Mouse (Mus musculus) cerebellum, postnatal 25 days (tissue): Measurements from ENCODE around the gene Slc44a4.
A peak's percentile ranks its signal among the peaks of the same experiment; 100 is the strongest.

Experiments used
- DNase-seq, 2 experiments: peaks; one replicate each; pipeline ENCODE4 v3.0.0; 2021; ENCODE audit warnings: mixed read lengths in 2 of 2

The Slc44a4 gene

DNA sequence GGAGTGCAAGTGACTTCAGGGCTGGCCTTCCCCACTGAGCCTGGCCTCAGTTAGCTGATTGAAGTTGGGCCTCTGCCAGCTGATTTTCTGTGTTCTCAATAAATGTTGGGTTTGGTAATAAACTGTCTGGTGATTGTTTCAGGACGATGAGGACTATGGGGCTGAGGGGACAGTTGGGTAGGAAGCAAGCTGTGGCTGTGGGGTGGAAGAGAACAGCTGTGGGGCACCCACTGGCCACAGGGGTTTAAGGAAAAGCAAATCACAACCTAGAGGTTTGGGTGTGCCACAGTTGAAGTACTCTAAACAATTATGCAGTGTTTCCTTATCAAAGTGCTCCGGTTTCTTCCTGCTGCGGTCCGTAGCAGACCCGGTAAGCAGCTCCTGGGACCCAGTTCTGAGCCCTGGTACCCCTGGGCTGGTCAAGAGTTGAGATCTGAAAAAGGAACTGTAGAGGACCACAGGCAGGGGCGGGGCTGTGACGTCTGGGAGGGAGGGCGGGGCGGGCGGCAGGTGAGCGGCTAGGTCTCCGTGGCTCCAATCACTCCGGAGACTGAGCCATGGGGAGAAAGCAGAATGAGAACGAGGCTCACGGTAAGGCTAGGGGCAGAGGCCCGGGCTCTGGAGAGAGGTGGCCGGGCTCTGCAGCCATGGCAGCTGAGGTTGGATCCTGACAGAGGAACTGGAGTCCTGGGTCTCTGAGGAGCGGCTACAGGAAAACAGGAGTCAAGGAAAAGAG is at the start of gene Slc44a4:
Gene Slc44a4 (plus strand): TSS at position 537 of the 736 bp plus-strand sequence.
- DNase-seq = no peak

DNA sequence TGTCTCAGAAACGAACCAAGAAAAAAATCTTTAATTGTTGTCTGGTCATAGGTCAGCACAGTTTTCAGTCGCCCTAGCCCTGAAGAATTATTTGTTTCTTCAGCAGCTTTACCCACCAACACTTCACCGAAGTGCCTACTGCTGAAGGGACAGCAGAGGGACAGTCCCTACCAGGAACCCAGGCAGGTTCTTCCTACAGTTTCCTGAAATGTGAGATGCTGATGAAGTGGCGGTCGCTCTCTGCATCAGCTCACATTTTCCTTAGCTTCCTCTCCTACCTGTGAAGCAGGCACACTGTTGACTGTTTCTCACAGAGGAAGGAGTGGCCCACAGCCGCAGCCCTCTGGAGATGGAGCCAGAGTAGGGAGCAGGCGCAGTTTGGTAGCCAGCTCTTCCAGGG is 48.3 kb upstream of the Slc44a4 start:
- no peak for DNase-seq

DNA sequence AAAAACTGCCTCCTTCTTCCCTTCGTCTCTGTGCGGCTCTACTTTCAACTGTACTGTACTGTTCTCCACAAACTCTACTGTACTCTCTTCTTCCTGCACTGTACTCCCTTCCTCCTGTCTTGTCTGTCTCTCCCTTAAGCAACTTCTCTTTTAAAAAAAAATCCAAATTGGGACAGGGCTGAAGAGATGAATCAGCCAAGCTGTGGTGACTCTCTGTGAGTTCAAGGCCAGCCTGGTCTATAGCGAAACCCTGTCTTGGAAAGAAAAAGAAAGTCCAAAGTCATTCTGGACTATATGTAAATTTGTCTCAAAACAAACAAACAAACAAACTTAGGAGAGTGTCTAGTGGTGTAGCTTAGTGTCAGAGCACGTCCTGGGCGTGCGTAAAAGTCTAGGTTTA is 39.9 kb upstream of the Slc44a4 start:
- no peak for DNase-seq

DNA sequence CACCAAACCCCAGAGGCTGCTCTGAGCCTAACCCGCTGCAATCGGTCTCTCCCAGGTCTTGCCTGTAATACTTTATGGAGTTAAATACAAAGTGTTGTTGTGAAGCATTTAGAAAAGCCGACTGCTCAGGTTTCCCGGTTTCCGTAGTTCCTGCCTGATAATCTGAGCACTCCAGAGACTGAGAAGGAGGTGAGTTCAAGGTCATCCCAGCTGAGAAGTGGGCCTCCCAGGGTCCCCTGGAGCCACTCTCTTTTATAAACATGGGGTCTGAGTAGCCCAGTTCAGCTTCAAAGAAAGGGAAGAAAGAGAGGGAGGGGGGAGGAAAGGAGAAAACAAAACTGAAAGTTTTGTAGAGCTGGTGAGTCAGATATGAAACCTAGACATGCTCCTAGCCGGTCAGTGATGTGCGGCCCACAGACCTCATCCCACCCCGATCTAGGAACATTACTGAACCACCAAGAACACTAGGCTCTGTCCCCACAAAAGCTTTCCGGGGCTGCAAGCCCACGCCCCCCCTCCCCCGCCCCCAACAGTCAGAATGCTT is 34.9 kb upstream of the Slc44a4 start, which contains the start of gene Zbtb12:
Gene Zbtb12 (plus strand): TSS at position 148 of the 544 bp plus-strand sequence.
- DNase-seq = no peak

DNA sequence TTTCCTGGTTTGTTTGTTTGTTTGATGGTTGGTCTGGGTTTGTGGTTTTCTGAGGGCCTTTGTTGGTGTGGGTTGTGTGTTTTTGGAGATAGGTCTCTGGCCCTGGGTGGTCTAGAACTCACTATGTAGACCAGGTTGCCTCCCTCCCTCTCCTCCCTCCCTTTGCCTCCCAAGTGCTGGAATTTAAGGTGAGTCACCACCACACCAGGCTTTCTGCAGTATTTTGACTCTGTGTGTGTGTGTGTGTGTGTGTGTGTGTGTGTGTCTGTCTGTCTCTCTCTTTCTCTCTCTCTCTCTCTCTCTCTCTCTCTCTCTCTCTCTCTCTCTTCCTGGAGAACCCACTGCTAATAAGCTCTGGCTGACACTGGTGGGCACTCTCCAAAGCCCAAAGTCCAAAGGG is 33.1 kb upstream of the Slc44a4 start:
- DNase-seq = no peak

DNA sequence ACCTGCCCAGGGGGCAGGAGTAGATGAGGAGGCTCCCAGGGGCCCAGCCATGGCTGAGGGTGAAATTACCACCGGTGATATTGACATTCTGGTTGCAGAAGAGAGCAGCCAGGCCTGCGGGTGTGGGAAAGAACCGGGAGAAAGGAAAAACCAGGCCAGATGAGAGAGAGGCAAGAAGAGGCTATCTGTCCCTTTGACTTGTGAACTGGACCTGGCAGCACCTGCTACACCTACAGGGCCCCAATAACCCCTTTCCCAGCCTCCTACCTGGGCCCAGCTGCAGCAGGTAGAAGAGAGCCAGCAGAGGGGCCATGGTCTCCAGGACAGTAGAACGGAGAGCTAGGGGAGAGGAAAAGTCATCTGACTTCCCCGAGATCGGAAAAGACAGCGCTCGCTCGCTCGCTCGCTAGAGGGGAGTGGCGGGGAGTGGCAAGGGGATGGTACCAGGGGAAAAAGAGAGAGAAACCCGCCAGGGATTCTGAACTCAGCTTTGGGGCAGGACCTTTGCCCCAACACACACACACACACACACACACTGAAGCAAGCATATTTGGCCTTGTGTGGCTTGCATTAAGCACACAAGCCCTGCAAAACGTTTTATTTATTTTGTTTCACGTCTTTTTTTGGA is 32.5 kb upstream of the Slc44a4 start, which contains the start of gene Gm20547:
Gene Gm20547 (minus strand): TSS at position 360 of the 628 bp plus-strand sequence.
- DNase-seq = no peak

DNA sequence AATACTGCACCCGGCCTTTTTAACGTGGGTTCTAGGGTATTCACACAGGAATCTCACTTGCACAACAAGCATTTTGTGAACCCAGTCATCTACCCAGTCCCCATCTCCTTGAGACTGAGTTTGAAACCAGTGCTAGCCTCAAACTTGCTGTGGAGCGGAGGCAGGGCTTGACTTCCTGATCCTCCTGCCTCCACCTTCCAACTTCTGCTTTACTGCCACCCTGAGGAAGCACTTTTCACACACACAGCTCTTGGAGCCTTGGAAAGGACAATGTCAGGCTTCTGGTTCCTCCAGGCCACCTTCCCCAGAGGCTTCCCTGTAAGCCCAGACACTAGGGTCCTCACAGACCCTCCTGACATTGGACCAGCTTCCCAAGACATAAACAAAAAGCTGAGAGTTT is 30.9 kb upstream of the Slc44a4 start:
- DNase-seq = no peak

DNA sequence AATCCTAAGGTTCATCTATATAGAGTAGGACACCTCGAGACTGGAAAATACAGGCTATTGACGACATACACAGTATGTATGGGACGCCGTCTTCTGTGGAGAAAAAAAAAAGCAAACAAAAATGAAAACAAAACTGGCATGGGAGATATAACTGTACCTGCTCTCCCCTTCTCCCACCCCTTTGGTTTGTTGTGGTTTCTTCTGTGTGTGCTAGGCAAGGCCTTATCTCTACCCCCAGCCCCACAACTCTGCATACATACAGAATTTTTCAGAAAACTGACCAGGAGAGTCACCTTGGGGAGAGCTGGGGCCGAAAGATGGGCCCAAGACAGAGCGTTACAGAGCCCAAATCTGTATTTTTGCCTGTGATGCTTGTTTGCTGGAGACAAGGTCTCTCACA is 29.6 kb upstream of the Slc44a4 start:
- no peak for DNase-seq

DNA sequence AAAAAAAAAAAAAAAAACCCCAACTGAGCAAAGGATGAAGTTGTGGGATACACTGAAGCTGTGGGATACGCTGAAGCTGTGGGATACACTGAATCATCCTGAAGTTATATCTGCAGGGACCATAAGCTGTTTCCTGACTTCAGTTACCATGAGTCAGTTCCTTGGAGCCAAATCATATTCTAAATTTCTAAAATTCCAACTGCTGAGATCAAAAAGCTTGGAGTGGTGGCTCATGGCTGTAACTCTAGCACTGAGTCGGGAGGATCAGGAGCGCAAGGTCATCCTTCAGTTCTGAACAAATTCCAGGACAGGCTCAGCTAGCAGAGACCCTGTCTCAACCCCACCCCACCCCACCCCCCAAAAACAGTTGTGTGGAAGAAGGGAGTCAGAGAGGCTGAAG is 28.7 kb upstream of the Slc44a4 start:
- DNase-seq = no peak

DNA sequence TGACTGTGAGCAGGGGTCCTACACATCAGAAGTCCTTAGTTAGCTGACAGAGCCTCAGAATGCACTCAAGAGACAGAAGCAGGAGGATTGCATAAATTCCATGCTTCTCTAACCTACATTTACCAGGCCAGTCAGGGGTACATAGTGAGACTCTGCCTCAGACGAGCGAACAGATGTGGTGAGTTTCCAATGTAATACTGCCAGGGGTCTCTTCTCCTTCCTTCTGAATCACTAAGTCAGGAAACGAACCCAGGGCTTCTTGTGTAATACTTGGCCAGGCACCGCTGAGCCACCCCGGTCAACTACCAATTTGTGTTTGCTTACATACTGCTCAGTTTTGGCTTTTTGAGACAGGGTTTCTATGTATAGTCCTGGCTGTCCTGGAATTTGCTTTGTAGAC is 26.3 kb upstream of the Slc44a4 start:
- DNase-seq = no peak

DNA sequence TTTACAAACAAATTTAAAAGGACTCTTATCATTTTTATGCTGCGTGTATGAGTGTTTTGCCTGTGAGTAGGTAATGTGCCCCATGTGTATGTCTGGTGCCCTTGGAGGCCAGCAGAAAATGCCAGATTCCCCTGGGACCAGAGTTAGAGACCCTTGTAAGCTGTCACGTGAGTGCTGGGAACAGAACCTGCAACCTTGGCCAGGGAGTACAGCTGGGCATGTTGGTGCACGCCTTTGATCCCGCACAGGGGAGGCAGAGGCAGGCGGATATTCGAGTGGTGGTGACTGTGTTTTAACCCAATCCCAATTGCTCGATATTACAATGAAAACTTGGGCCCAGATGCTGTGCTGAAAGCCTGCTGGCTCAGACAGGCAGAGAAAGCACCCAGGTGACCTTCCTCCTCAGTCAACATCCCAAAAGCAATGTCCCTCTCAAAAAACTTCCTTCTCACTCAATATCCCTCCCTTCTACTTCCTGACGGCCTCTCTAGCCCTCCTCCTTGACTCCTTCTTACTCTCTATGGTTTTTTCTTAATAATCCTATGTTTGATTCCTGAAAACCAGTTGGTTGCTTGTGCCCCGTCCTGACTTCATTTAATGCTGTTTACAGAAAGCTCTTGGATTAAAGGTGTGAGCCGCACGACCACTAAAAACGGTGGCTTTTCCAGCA is 24.1 kb upstream of the Slc44a4 start:
- DNase-seq = no peak

DNA sequence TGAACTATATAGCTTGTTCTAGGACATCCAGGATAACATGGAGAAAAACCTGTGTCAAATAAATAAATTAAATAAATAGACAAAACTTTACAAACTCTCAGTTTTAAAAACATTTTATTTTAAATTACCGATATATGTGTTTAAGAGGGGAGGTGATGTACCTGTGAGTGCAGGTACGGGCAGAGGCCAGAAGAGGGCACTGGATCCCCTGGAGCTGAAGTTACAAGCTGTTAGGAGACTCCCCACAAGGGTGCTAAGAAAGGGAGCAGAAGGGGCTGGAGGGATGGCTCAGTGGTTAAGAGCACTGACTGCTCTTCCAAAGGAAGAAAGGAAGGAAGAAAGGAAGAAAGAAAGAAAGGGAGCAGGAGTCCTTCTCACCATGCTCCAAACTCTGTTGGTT is 22.9 kb upstream of the Slc44a4 start:
- no peak for DNase-seq

DNA sequence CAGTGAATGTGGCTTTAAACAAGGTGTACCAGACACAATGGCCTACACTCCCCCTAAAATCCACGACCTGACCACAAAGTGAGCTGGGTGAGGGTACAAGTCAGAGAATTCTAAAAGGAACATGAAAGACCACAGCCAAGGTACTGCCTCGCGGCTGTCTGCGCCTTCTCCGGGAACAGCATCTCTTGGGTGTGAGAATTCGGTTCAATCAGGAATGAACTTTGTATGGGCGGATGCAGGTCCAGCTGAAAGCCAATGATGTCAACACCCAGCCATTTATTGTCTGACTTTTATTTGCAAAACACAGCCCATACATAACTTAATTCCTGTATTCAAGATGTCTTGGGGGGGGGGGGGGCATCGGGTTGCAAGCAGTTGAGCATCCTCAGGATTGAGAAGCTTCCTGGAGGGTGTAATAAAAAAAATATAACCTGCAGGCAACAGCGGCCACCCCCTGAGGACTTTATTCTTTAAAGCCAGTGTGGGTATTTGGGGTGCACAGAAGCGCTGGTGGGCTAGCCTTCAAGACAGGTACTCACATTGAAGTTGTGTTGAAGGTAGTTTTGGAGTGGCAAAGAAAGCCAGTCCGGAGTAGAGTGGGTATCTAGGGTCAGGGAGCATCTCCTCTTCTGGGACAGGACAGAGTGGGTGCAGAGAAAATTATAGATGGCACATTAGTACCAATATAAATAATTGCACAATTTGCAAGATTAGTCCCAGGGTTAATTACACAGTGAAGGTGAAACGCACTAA is 21.0 kb upstream of the Slc44a4 start:
- peak in 1 of 2 experiments; percentile 19 for DNase-seq

DNA sequence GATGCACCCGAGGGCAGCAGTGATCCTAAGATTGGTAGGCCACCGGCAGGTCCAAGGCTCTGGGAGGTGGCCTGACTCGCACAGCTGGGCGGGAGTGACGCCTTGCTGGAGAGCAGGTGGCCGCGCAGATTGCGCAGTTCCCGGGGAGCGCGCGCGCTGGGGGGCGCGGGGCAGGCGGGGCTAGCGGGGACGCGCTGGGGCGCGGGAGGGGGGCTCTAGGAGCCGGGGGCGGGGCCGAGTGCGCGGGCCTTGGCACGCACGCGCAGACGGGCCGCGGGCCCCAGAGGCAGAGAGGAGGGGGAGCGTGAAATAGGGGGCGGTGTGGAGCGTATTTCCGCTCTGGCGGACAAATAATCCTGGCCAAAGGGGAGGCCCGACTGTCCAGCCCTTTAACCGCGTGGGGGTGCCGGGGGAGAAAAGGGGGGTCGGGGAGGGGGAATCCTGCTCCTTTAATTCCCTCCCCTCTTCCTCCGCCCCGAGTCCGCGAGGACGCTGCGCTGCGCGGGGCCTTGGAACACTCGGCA is 20.1 kb upstream of the Slc44a4 start:
- peak; percentile 95 to 98 for DNase-seq

DNA sequence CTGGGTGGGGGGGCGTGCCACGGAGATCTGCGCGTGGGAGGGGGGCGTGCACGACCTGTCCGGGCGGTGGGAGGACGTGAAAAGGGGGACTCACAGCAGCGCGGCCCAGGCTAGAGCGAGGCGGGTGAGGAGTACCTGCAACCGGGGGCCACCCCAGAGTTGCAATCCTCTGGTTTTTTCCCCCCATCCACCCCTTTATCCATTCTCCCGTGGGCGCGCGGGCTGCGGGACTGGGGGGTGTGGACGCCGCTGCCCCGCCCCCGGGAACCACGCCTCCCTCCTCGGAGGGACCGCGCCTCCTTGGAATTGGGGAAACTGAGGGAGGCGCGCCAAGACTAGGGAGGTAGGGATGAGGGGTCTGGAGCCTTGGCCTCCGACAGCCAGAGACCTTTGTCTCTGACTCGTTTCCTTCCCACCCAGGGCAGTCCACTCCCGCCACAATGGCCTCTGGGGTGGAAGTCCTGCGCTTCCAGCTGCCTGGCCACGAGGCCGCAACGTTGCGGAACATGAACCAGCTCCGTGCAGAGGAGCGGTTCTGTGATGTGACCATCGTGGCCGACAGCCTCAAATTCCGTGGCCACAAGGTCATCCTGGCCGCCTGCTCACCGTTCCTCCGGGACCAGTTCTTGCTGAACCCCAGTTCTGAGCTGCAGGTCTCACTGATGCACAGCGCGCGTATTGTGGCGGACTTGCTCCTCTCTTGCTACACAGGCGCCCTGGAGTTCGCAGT is 19.3 kb upstream of the Slc44a4 start:
- DNase-seq = peak; percentile 61 to 75

DNA sequence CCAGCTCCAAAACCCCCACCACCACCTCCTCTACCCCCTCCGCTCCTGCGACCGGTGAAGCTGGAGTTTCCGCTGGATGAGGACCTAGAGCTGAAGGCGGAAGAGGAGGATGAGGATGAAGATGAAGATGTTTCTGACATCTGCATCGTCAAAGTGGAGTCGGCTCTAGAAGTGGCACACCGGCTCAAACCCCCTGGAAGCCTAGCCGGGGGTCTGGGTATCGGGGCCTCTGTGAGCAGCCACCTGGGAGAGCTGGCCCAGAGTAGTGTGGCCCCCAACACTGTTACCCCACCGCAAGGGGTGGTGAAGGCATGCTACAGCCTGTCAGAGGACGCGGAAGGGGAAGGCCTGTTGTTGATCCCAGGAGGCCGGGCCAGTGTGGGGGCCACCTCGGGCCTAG is 18.5 kb upstream of the Slc44a4 start:
- DNase-seq = peak in 1 of 2 experiments; percentile 19

DNA sequence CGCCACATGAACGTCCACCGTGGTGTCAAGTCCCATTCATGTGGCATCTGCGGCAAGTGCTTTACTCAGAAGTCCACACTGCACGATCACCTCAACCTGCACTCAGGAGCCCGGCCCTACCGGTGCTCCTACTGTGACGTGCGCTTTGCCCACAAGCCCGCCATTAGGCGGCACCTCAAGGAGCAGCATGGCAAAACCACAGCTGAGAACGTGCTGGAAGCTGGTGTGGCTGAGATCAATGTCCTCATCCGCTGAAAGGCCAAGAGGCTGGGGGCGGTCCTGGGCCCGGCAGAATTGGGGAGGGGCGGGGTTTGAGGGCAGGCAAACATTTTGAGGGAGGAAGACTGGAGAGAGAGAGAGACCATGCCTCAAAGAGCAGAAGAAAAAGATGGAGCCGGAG is 17.9 kb upstream of the Slc44a4 start:
- peak in 1 of 2 experiments; percentile 13 for DNase-seq

DNA sequence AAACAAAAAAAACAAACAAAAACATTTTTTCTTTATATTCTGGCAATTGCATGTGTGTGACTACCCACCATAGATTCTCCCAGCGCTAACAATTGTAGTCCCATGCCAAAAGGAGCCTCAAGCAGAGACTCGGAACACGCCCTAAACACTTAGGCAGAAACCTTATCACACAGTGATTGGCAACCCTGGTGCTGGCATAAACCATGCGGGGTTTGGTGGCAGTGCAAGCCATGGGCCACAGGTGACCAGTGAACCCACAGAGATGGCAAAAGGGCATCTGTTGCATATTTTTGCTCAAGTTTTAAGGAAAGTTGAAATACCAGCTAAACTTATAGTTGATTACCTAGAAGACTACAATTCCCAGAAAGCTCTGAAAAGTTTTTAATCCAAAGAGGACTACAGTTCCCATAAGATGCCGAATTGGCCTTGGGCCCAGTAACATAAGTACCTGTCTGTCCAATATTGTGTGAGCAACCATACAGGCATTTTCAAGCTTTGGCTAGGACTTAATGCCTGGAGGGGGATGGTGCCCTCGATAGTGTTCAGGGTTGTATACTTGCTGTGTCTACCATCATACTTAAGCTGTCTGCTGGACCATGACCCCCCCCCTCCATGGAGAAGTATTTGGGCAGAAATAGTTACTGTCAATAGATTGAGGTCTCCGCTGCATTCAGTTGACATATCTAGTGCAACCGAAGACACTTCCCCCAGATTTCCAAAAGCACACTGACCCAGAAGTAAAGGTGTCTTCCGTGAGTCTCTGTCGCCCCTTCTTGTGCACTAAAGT is 16.7 kb upstream of the Slc44a4 start:
- DNase-seq = peak; percentile 37 to 55

DNA sequence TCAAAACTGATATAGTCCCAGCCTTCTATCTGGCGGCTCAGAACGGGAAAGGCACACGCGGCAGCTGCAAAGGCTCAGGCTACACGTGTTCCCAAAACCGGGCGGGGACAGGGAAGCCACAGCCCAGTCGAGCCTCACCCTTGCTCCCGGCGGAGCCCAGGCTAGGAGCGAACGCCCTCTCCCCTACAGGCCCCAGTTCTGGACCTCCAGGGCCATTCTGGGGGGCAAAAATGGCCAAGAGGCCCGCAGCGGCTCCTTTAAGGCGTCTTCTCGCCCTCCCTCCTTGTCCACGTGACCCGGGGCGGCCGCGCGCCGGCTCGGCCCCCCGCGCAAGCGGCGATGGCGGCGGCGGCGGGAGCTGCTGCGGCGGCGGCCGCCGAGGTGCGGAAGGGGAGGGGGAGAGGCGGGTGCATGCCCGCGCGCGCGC is 16.1 kb upstream of the Slc44a4 start, which contains the start of the genes C2 and Ehmt2:
Gene C2 (minus strand): TSS at position 106 of the 427 bp plus-strand sequence.
Gene Ehmt2 (plus strand): TSS at position 310 of the 427 bp plus-strand sequence.
- DNase-seq = peak; percentile 88 to 91

DNA sequence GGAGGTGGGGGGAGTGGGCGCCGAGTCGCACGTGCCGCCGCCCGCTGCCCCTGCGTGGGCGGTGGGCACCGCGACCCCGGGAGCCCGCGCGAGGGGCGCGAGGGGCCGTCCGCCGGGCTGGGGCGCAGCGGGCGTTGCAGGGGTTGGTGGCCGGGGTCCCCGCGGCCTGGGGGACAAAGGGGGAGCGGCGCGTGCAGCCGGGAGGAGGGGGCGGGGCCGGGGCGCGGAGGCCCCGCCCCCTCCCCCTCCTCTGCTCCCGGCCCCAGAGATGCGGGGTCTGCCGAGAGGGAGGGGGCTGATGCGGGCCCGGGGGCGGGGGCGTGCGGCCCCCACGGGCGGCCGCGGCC is 15.6 kb upstream of the Slc44a4 start:
- DNase-seq = peak in 1 of 2 experiments; percentile 58
